Mouse (Mus musculus): ENCODE measurements at regions not wholly inside any gene's neighbourhood (a gene's known extent, or its start where the extent isn't known, plus 50 kb on each side); places are given as distances from the start of the nearest gene placed in this dataset.

GRCm38 (mm10) chr2:9185780-9186483 lies 695.1 kb upstream of the 4930412O13Rik start:
- DNase-seq: no peak

GRCm38 (mm10) chr2:9193195-9193594 lies 687.9 kb upstream of the 4930412O13Rik start:
- DNase-seq: no peak

GRCm38 (mm10) chr2:9197025-9197424 lies 684.0 kb upstream of the 4930412O13Rik start:
- DNase-seq: no peak

GRCm38 (mm10) chr2:9207963-9208362 lies 673.1 kb upstream of the 4930412O13Rik start:
- DNase-seq: peak; percentile 8

Data from kidney, adult 9 months (tissue).